8 mouse cellular contexts compared by ENCODE assay signal in genomic region chr16:17927351-17928082, GRCm38 (mm10). TPM values are rescaled to one million over a fixed set of nuclear protein-coding genes. Genes with fewer than 3 reads are reported as not detected.
DNase-seq lines count a peak whose midpoint lies in the region; ATAC-seq and TF ChIP-seq lines count a peak whose summit lies in the region.

No protein-coding gene starts in this region.

- peak; percentile 66; the same call in 1 of the 2 replicates for ATAC-seq in forebrain, embryonic 11.5 days (replicated peaks; ENCODE audit: low FRiP score)
- peak; percentile 12 for ATAC-seq in intestine, postnatal 0 days
- peak; percentile 49 for ATAC-seq in lung, embryonic 14.5 days (ENCODE audit: insufficient read depth)

- H3K4me2 ChIP-seq in forebrain, embryonic 11.5 days (ENCODE audit: low read depth, low read length, severe bottlenecking), result peak overlapping the region; percentile 96
- H3K4me2 ChIP-seq in intestine, postnatal 0 days (replicated peaks; ENCODE audit: low read depth), result peak overlapping the region; percentile 97
- H3K4me2 ChIP-seq in lung, embryonic 14.5 days, result peak overlapping the region; percentile 97

- peak overlapping the region; percentile 74; the same call in 1 of the 2 replicates for H3K27ac ChIP-seq in forebrain, embryonic 11.5 days (ENCODE audit: low read depth, low read length)
- H3K27ac ChIP-seq in intestine, postnatal 0 days (ENCODE audit: low read depth, low read length), result peak overlapping the region; percentile 98
- H3K27ac ChIP-seq in lung, embryonic 14.5 days (ENCODE audit: low read depth), result peak overlapping the region; percentile 82

- peaks cover 12% of the 10 kb centered on the region for H3K4me1 ChIP-seq in forebrain, embryonic 11.5 days (replicated peaks; ENCODE audit: control insufficient read depth, insufficient read depth, low read length)
- H3K4me1 ChIP-seq in intestine, postnatal 0 days (replicated peaks; ENCODE audit: control insufficient read depth, insufficient read depth, low read length), result 0 out of 2 replicates have a peak, but pooled peaks cover 4% of the 10 kb centered on the region
- 0 out of 2 replicates have a peak, but pooled peaks cover 7% of the 10 kb centered on the region for H3K4me1 ChIP-seq in lung, embryonic 14.5 days (ENCODE audit: insufficient read depth)

- TF ChIP-seq CTCF in intestine, postnatal 0 days (IDR thresholded peaks at IDR 0.05; ENCODE audit: low read depth), result no peak
- TF ChIP-seq CTCF in lung, embryonic 14.5 days (IDR thresholded peaks at IDR 0.05; ENCODE audit: low read depth), result no peak

- under 1% methylated on average over 66 of the region's 72 CpGs for WGBS in forebrain, embryonic 11.5 days
- under 1% methylated on average over 72 of the region's 72 CpGs for WGBS in intestine, postnatal 0 days
- 2% methylated on average over 66 of the region's 72 CpGs for WGBS in lung, embryonic 14.5 days

- H3K4me3 ChIP-seq in forebrain, embryonic 11.5 days (ENCODE audit: low read depth, low read length), result peak overlapping the region; percentile 79
- peak overlapping the region; percentile 86 for H3K4me3 ChIP-seq in intestine, postnatal 0 days (ENCODE audit: low read depth, low read length)
- H3K4me3 ChIP-seq in lung, embryonic 14.5 days (ENCODE audit: low read depth, low read length), result peak overlapping the region; percentile 82

- peak; percentile 20 to 43 for DNase-seq in left cerebral cortex, adult 18-20 months (ENCODE audit: low spot score in 2 of 2)
- DNase-seq in left cerebral cortex, adult 8-10 months (ENCODE audit: low spot score in 2 of 2), result no peak
- peak; percentile 27 to 31 for DNase-seq in adrenal gland, postnatal 4 days (ENCODE audit: low spot score in 2 of 2)
- DNase-seq in forebrain, embryonic 11.5 days (ENCODE audit: low spot score), result peak; percentile 64
- DNase-seq in lung, embryonic 14.5 days, result peak; percentile 64
- DNase-seq in retina, embryonic 14.5 days (ENCODE audit: low spot score), result peak; percentile 64
- peak; percentile 79 for DNase-seq in yolk sac, embryonic 10.5 days (ENCODE audit: low spot score)

- H3K27me3 ChIP-seq in forebrain, embryonic 11.5 days (ENCODE audit: control insufficient read depth, insufficient read depth, low read length), result no peaks in the 10 kb centered on the region
- peaks cover 3% of the 10 kb centered on the region; the same call in 1 of the 2 replicates for H3K27me3 ChIP-seq in intestine, postnatal 0 days (replicated peaks; ENCODE audit: control insufficient read depth, insufficient read depth, low read length)
- no peaks in the 10 kb centered on the region for H3K27me3 ChIP-seq in lung, embryonic 14.5 days (ENCODE audit: insufficient read depth, low read length)

- H3K9ac ChIP-seq in forebrain, embryonic 11.5 days (ENCODE audit: low read length), result peak overlapping the region; percentile 77
- peak overlapping the region; percentile 76 for H3K9ac ChIP-seq in intestine, postnatal 0 days (ENCODE audit: low read depth, low read length)
- peak overlapping the region; percentile 72 for H3K9ac ChIP-seq in lung, embryonic 14.5 days

- H3K36me3 ChIP-seq in forebrain, embryonic 11.5 days (ENCODE audit: control insufficient read depth, insufficient read depth, low read length), result no peaks in the 10 kb centered on the region
- peaks cover 17% of the 10 kb centered on the region; the same call in 1 of the 2 replicates for H3K36me3 ChIP-seq in intestine, postnatal 0 days (ENCODE audit: control insufficient read depth, insufficient read depth)
- H3K36me3 ChIP-seq in lung, embryonic 14.5 days (ENCODE audit: insufficient read depth), result peaks cover 10% of the 10 kb centered on the region; the same call in 1 of the 2 replicates

- no peaks in the 10 kb centered on the region for H3K9me3 ChIP-seq in forebrain, embryonic 11.5 days (ENCODE audit: control insufficient read depth, low read length)
- no peaks in the 10 kb centered on the region for H3K9me3 ChIP-seq in intestine, postnatal 0 days (ENCODE audit: control insufficient read depth)
- no peaks in the 10 kb centered on the region for H3K9me3 ChIP-seq in lung, embryonic 14.5 days (ENCODE audit: low read depth, low read length)

RNA-seq across cellular contexts. Expression of gene Slc25a1, which starts 0.5 kb away (rescaled TPM):
- total RNA-seq in left cerebral cortex, adult 18-20 months (2021), result 10 to 100 TPM; 39.9 to 41.8 TPM
- total RNA-seq in left cerebral cortex, adult 8-10 months (2022), result 10 to 100 TPM; 37.6 to 52.4 (median 45.9) TPM
- total RNA-seq in adrenal gland, postnatal 4 days (2021), result 10 to 100 TPM; 98.4 to 98.6 TPM
- 105 and 107 TPM in 2 replicates for polyA plus RNA-seq in forebrain, embryonic 11.5 days (2014; fragmentation: Nextera tagmentation; extraction: Ambion mirVana)
- polyA plus RNA-seq in intestine, postnatal 0 days (2015; fragmentation: Nextera tagmentation; extraction: Ambion mirVana), result 236 and 245 TPM in 2 replicates
- 59.0 and 66.6 TPM in 2 replicates for polyA plus RNA-seq in lung, embryonic 14.5 days (2014; fragmentation: Nextera tagmentation; extraction: Ambion mirVana)

RNA-seq across cellular contexts. Expression of gene Gsc2, which starts 12.7 kb away (rescaled TPM):
- total RNA-seq in left cerebral cortex, adult 18-20 months (2021), result not detected
- under 1 TPM in 1 of 4 experiments, not detected in 3; 0.52 TPM for total RNA-seq in left cerebral cortex, adult 8-10 months (2022)
- not detected for total RNA-seq in adrenal gland, postnatal 4 days (2021)
- polyA plus RNA-seq in forebrain, embryonic 11.5 days (2014; fragmentation: Nextera tagmentation; extraction: Ambion mirVana), result 0.23 TPM in 1 of 2 replicates, not detected in the other
- polyA plus RNA-seq in intestine, postnatal 0 days (2015; fragmentation: Nextera tagmentation; extraction: Ambion mirVana), result not detected in 2 replicates
- 0.21 TPM in 1 of 2 replicates, not detected in the other for polyA plus RNA-seq in lung, embryonic 14.5 days (2014; fragmentation: Nextera tagmentation; extraction: Ambion mirVana)

RNA-seq across cellular contexts. Expression of gene Ess2, which starts 16.4 kb away (rescaled TPM):
- 10 to 100 TPM; 30.1 to 33.4 TPM for total RNA-seq in left cerebral cortex, adult 18-20 months (2021)
- total RNA-seq in left cerebral cortex, adult 8-10 months (2022), result 10 to 100 TPM; 27.0 to 34.5 (median 32.0) TPM
- 10 to 100 TPM; 33.0 to 33.6 TPM for total RNA-seq in adrenal gland, postnatal 4 days (2021)
- polyA plus RNA-seq in forebrain, embryonic 11.5 days (2014; fragmentation: Nextera tagmentation; extraction: Ambion mirVana), result 50.2 and 54.3 TPM in 2 replicates
- polyA plus RNA-seq in intestine, postnatal 0 days (2015; fragmentation: Nextera tagmentation; extraction: Ambion mirVana), result 12.2 and 12.5 TPM in 2 replicates
- polyA plus RNA-seq in lung, embryonic 14.5 days (2014; fragmentation: Nextera tagmentation; extraction: Ambion mirVana), result 32.5 and 37.3 TPM in 2 replicates

RNA-seq across cellular contexts. Expression of gene Tssk2, which starts 29.1 kb away (rescaled TPM):
- not detected for total RNA-seq in left cerebral cortex, adult 18-20 months (2021)
- not detected for total RNA-seq in left cerebral cortex, adult 8-10 months (2022)
- not detected for total RNA-seq in adrenal gland, postnatal 4 days (2021)
- 0.52 TPM in 1 of 2 replicates, not detected in the other for polyA plus RNA-seq in forebrain, embryonic 11.5 days (2014; fragmentation: Nextera tagmentation; extraction: Ambion mirVana)
- not detected in 2 replicates for polyA plus RNA-seq in intestine, postnatal 0 days (2015; fragmentation: Nextera tagmentation; extraction: Ambion mirVana)
- not detected in 2 replicates for polyA plus RNA-seq in lung, embryonic 14.5 days (2014; fragmentation: Nextera tagmentation; extraction: Ambion mirVana)

RNA-seq across cellular contexts. Expression of gene Dgcr2, which starts 29.2 kb away (rescaled TPM):
- 100 to 1,000 TPM in 1 of 2 experiments, 10 to 100 TPM in 1; 99.4 to 102 TPM for total RNA-seq in left cerebral cortex, adult 18-20 months (2021)
- total RNA-seq in left cerebral cortex, adult 8-10 months (2022), result 100 to 1,000 TPM in 2 of 4 experiments, 10 to 100 TPM in 2; 97.2 to 104 (median 101) TPM
- total RNA-seq in adrenal gland, postnatal 4 days (2021), result 10 to 100 TPM; 81.6 to 84.4 TPM
- 112 TPM in 2 replicates for polyA plus RNA-seq in forebrain, embryonic 11.5 days (2014; fragmentation: Nextera tagmentation; extraction: Ambion mirVana)
- 35.0 and 35.3 TPM in 2 replicates for polyA plus RNA-seq in intestine, postnatal 0 days (2015; fragmentation: Nextera tagmentation; extraction: Ambion mirVana)
- 94.6 and 105 TPM in 2 replicates for polyA plus RNA-seq in lung, embryonic 14.5 days (2014; fragmentation: Nextera tagmentation; extraction: Ambion mirVana)

Comparison
In these comparisons a context has a peak if more than half of its experiments do, and no peak if none do; other contexts are left out.
1. DNase-seq: peak in left cerebral cortex, adult 18-20 months (2 of 2), adrenal gland, postnatal 4 days (2 of 2), forebrain, embryonic 11.5 days (single experiment), lung, embryonic 14.5 days (single experiment), retina, embryonic 14.5 days (single experiment) and yolk sac, embryonic 10.5 days (single experiment); none in left cerebral cortex, adult 8-10 months (0 of 2).
2. ATAC-seq: peak in every context shown above with its lines; median percentile 66 in forebrain, embryonic 11.5 days; 49 in lung, embryonic 14.5 days; 12 in intestine, postnatal 0 days.
3. Peak in every context shown above with its lines, with median percentiles within 50 percentile points of each other: H3K27ac ChIP-seq, H3K4me2 ChIP-seq, H3K4me3 ChIP-seq and H3K9ac ChIP-seq.